Mouse (Mus musculus): ENCODE results near the gene Olfr348.

The Olfr348 gene

DNA sequence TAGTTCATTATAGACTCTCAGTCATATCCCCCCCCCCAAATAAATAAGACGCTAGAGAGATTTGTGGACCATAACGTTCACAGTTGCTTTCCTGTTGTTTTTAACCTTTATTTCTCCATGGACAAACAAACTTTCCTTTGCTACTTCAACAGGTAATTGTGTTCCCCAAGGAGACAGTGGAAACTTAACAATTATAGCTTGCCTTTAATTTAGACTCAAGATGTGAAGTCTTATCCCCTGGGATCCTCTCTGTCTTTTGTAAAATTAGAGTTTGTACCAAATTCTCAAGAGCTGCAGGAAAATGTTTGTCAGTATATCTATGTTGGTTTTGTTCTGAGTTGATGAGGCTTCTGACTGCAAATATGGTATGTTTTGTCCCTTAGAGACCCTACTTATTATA, at the start of gene Olfr348:
TSS of gene Olfr348 (plus strand) at position 301 of the 400 bp plus-strand sequence.
- DNase-seq (ENCODE audit: low read depth, low spot score), result no peak

- peak; percentile 22 for DNase-seq (ENCODE audit: low read depth, low spot score)
Measured at GRCm38 (mm10) chr2:36736226-36736625, 47.9 kb upstream of the Olfr348 start.

- DNase-seq (ENCODE audit: low read depth, low spot score), result no peak
Measured at GRCm38 (mm10) chr2:36790238-36790637, 6.2 kb downstream of the Olfr348 start, which contains the start of gene Olfr50. TSS of gene Olfr50 (plus strand) at chr2:36790538.

DNA sequence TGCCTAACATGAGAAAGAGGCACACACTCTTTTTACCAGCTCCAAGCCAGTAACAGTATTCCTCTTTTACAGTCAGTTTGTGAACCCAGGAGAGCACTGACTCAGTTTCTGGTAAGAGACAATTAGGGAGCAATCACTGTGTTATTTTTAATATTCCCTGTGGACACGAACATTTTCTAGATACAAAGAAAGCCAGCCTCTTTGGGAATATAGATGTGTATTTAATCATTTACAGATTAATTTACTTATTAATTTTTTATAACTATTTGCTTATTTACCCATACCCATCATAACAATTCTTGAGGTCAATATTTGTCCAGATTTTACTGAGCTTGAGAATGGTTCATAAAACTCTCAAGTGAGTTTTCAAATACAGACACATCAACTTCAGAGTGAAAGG, 32.9 kb downstream of the Olfr348 start, which contains the start of gene Olfr3:
TSS of gene Olfr3 (minus strand) at position 101 of the 400 bp plus-strand sequence.
- no peak for DNase-seq (ENCODE audit: low read depth, low spot score)
